Mouse (Mus musculus) c-Kit-positive CD71-positive TER-119-negative erythroid progenitor cells, embryonic 14.5 days (primary cell): ENCODE results near the gene Slc9b2.
A peak's percentile ranks its signal among the peaks of the same experiment; 100 is the strongest.

Source experiments
- DNase-seq: peaks from one replicate; pipeline ENCODE4 v3.0.0-alpha.2; 2013; ENCODE audit warnings: low read depth

Gene Slc9b2

GRCm38 (mm10) chr3:135312916-135313491 is 5.5 kb downstream of the Slc9b2 start:
- no peak for DNase-seq

- no peak for DNase-seq
Measured at GRCm38 (mm10) chr3:135313727-135314126, 6.2 kb downstream of the Slc9b2 start.

- no peak for DNase-seq
Measured at GRCm38 (mm10) chr3:135314811-135315210, 7.3 kb downstream of the Slc9b2 start.

GRCm38 (mm10) chr3:135315720-135316425 is 8.4 kb downstream of the Slc9b2 start:
- no peak for DNase-seq

- DNase-seq, result no peak
Measured at GRCm38 (mm10) chr3:135318331-135318730, 10.8 kb downstream of the Slc9b2 start.

- DNase-seq, result no peak
Measured at GRCm38 (mm10) chr3:135324354-135324753, 16.9 kb downstream of the Slc9b2 start.

GRCm38 (mm10) chr3:135327176-135327575 is 19.7 kb downstream of the Slc9b2 start:
- no peak for DNase-seq

- DNase-seq, result peak; percentile 16
Measured at GRCm38 (mm10) chr3:135327601-135328000, 20.1 kb downstream of the Slc9b2 start.

- DNase-seq, result peak; percentile 59
Measured at GRCm38 (mm10) chr3:135328560-135328959, 21.1 kb downstream of the Slc9b2 start.

- no peak for DNase-seq
Measured at GRCm38 (mm10) chr3:135332691-135333090, 25.2 kb downstream of the Slc9b2 start.

GRCm38 (mm10) chr3:135333763-135334162 is 26.3 kb downstream of the Slc9b2 start:
- no peak for DNase-seq

- DNase-seq, result no peak
Measured at GRCm38 (mm10) chr3:135347739-135348264, 40.3 kb downstream of the Slc9b2 start, which contains the start of gene Slc9b1. TSS of gene Slc9b1 (plus strand) at chr3:135348029.

- DNase-seq, result no peak
Measured at GRCm38 (mm10) chr3:135349022-135349421, 41.5 kb downstream of the Slc9b2 start.

- no peak for DNase-seq
Measured at GRCm38 (mm10) chr3:135351857-135352256, 44.4 kb downstream of the Slc9b2 start.

- no peak for DNase-seq
Measured at GRCm38 (mm10) chr3:135357394-135357793, 49.9 kb downstream of the Slc9b2 start.

- DNase-seq, result no peak
Measured at GRCm38 (mm10) chr3:135375836-135376235, 68.3 kb downstream of the Slc9b2 start.

GRCm38 (mm10) chr3:135377445-135377844 is 69.9 kb downstream of the Slc9b2 start:
- no peak for DNase-seq

GRCm38 (mm10) chr3:135379868-135380267 is 72.4 kb downstream of the Slc9b2 start:
- no peak for DNase-seq

GRCm38 (mm10) chr3:135393186-135393585 is 85.7 kb downstream of the Slc9b2 start:
- DNase-seq, result no peak
